Mouse (Mus musculus) spleen, postnatal 10 days (tissue): ENCODE data around the gene Hsd17b3.

Experiments used
- DNase-seq, 2 experiments: peaks; one replicate each; pipeline ENCODE4 v3.0.0; 2021 to 2022; ENCODE audit warnings: low spot score in 2 of 2

Gene Hsd17b3

DNA sequence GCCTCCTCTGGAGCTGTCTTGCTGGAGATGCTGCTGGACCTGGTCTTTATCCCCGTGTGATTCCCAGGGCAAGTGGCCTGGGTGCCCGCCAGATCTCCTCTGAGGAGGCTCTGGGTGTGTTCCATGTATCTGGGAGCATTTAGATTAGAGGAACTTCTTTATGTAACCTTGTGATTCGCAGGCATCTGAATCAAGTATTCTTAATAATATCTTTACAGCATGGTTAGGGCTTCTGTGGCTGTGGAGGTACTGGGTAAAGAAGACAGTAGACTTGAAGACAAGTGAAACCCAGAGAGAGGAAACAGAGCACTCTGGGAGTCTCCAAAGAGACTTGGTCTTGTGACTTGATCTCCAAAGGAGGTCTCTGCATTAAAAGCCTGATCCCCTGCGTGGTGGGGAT, at the start of gene Hsd17b3:
TSS of gene Hsd17b3 (minus strand) at position 101 of the 400 bp plus-strand sequence.
- no peak for DNase-seq

DNA sequence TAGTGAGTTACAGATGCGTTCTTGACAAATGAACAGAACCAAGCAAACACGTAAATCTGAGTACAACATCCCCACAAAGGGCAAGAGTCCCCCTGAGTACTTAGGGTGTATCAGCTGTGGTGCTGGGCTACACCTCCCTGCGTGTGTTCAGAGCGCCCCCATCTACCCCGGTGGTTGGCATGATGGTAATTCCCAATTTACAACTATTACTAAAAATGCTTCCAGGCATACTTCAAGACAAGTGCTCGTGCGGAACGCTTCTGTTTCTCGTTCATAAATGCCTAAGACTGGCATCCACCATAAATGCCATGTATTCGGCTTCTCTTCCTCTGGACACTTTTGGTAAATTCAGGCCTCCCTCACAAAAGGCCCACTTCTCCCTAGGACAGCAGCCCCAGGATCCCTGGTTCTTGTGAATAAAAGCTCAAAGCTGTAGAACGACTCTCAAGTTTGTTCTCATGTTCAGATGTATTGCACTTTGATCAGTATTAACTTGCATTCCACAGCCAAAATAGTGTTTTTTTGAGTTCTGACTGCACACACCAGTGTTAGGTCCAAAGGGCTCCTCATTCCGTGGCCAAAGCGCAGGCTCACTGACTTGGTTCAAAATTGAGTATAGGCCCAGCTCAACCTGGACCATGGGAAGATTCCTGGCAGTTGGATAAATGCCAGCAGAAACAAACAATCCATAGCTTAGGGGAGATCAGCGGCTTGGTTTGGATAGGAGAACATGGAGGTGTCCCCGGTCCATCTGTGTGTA, 40.8 kb upstream of the Hsd17b3 start:
- DNase-seq = peak; percentile 24 to 57

DNA sequence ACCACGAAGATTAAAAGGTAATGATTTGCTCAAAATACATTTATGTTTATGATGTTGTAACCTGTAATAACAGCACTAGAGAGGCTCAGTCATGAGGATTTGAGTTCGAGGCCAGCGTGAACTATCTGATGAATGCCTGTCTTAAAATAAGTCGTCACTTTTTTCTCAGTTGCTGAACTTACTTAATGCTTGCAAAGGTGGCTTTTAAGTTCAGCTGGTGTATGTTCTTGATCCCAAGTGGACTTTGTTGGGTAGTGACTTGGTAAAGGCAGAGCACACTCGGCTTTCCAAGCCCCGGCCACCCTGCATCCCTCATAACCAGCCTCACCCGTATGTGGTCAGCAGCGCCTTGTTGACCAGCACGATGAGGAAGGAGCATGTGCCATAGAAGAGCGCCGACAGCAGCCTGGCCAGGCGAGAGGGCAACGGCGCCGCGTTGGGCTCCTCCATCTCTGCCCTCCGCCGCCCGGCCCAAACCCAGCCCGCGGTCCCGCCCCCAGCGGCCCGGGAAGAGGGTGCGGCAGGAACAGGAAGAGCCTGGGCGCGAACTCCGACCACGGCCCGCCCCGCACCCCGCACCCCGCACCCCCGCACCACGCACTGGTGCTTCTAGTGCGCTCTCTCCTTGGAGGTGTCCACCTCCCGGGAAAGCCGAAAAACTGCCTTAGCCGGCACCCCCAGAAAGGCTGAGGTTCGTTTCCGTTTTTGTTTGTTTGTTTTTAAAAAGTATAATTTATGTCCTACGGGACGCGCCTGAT, 40.0 kb upstream of the Hsd17b3 start, which contains the start of gene Slc35d2:
TSS of gene Slc35d2 (minus strand) at position 511 of the 758 bp plus-strand sequence.
- peak; percentile 40 to 73 for DNase-seq

DNA sequence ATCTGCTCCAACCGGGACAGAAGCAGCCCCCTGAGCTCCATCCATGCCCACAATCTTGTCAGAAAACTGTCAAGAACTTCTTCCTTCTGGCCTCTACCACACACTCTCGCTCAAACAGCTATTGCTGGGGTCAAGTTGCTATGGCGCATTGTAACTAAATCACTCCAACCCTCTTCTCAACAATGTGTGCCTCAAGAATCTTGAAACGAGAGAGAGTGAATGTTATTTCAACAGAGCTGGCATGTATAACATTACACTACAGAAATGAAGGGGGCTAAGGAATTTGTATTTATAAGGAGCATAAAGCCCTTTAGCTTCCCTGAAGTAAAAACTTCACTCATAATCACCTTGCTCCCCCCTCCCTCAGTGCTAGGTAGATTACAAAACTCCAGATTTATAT, 37.3 kb upstream of the Hsd17b3 start:
- DNase-seq = no peak

DNA sequence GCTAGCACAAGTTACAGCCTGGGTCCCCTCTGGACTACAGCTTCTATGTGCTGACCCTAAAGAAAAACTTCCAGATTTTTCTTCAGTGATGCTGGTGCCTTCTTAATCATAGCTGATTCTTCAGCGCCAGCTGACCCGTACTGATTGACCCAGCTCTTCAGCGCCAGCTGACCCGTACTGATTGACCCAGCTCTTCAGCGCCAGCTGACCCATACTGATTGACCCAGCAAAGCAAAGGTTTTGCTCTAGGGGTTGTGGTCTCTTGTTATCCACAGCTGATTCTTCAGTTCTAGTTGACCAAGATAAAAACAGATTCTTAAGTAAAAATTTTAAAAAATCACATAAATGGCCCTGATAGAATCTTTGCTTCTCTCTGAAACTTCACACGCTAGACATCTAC, 35.9 kb upstream of the Hsd17b3 start:
- DNase-seq = no peak

DNA sequence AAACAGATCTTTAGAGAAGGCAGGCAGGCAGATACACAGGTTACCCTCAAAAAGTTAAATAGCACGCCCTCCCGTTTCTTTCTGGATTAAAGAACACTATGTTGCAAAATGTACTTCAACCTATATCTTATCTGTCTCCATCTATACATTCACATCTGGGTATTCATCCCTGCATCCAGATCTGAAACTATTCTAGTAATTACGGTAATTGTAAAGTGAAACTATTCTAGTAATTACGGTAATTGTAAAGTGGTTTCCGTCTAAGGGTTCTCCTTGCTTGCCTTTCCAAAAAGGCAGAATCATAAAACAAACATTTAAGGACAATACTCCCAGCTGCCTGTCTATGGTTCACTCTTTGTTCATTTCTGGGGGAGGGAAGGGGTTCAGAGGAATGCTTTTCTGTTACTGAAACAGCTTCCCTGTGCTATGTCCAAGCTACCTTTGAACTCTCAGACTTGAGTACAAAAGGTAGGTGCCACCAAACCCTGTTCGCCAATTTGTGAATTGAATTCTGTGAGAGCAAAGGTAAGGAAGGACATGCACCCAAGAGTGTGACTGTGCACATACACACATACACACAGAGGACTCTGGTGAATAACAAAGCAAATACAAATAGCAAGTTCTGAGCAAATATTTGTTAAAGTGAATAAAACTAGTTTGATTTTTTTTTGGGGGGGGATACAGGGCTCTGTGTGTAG, 34.6 kb upstream of the Hsd17b3 start:
- no peak for DNase-seq

DNA sequence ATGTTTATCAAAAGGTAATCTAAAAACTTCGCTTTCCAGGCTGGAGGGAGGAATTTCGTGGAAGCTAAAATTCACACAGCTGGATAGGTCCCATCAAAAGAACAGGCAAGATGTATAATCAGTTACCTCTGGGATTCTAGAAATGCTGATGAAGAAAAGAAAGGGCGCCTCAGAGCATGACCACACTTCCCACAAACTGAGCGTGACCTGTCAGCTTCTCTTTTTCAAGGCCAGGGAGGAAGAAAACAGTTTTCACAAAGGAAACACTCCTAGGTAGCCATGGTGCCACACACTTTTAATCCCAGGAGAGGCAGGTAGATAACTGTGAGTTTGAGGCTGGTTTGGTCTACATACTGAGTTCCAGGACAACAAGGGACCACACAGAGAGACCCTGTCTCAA, 31.7 kb upstream of the Hsd17b3 start:
- no peak for DNase-seq

DNA sequence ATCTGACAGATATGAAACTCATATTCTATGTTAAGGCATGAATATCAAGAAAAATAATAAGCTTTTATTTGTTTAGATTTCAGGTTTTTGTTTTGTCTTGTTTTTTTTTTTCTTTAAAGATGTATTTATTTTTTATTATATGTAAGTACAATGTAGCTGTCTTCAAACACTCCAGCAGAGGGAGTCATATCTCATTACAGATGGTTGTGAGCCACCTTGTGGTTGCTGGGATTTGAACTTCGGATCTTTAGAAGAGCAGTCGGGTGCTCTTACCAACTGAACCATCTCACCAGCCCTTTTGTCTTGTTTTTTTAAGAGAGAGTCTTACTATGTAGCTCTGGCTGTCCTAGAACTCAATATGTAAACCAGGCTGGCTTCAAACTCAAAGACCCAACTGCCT, 28.4 kb upstream of the Hsd17b3 start:
- no peak for DNase-seq

DNA sequence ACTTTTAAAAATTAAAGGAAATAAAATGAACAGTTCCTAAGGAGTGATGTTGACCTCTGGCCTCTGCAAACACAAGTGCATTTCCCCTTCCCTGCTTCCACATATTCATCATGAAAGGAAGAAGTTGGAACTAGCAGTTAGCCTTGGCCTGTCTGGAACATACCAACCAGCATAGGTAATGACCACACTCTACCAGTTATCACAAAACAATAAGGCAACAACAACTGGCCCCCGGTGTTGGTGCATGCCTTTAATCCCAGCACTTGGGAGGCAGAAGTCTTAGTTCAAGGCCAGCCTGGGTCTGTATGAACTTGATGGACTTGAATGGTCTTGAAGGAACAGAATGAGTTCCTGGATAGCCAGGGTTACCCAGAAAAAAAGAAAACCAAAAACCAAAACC, 21.4 kb upstream of the Hsd17b3 start:
- DNase-seq = no peak

DNA sequence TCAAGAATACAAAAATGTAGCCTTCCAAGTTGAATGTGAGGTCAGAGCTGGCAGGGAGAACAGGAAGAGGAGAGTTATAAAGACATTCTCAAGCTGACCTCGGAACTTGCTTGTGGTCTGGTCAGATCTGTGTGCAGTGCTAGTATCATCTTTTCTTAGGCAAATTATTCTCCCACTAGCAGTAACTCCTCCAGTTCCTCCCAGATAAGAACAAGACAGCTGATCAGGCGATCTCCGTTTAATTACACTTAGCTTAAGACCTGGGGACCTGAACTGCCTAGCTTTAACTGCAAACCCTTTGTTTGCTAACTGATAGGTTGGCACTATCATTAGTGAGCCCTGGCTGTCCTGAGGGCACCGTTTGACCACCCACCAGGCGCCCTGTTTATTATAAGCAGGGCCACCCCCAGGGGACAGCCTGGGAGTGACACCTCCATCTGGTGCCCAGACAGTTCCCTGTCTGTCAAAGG, 19.4 kb upstream of the Hsd17b3 start:
- no peak for DNase-seq

DNA sequence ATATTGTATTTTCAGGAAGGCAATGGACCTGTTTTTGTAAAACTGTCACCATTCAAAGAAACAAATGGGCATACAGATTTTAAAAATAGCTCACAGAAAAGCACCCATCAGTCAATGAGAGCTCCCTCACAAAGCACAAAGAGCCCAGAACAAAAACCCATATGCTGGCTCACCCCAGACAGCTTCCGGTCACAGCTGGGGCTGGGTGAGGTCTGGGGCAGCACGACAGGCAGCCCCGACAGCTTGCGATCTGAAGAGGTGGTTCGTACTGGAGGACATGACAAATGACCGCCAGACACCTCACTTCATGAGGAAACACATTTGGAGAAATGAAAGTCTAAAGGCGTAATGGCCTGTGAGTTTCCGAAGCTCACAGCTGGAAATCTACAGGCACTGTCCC, 18.5 kb upstream of the Hsd17b3 start:
- DNase-seq = no peak

DNA sequence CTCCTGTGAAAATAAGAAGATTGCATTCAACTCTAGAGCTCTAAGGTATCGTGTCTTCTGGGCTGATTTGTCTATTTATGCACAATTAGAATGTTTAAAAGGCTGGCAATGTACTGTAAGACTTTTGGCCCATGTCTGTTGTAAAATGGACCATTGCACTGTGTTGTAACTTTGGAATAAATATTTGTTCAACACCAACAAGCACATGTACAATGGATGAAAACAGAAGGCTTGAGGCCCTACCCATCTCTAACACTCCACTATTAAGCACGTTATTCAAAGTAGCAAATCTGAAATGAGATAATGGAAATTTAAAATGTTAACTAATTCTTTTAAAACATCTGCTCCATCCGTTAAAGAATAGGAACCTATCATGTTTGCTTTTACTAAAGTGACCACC, 18.1 kb upstream of the Hsd17b3 start:
- DNase-seq = no peak

DNA sequence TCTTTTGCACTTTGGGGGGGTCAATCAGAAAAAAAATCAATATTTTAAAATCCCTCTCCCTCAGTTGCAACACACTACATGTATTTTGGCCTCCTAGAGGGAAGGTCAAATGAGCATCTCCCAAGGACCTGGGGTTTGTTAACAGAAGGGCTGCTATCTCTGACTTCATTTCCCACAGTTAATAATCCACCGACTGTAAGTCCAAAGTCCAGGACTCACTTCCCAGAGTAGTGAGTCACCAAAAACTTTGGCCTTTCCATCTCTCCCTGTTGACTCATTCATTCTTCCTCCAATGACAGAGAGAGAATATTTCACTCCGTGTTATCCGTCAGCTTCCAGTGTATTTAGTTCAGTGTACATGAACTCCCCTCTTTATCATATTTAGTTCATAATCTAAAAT, 16.7 kb upstream of the Hsd17b3 start:
- DNase-seq = no peak

DNA sequence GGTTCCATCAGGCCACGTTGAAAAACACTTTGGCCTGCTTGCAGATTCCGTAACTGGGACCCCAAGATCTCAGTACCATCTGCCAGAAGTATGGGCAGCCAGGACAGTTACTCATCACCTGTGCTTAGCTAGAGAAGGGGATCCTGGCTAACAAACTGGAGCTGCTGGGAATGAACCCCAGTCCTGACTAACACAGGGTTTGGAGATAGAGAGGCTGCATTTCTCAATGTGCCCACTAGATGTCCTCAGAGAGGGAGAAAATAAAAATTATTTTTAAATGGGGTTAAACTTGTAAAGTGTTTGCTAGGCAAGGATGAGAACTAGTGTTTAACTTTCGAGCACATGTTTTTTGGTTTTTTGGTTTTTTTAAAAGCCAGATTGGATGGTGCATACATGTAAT, 11.2 kb upstream of the Hsd17b3 start:
- DNase-seq = peak; percentile 28 to 56

DNA sequence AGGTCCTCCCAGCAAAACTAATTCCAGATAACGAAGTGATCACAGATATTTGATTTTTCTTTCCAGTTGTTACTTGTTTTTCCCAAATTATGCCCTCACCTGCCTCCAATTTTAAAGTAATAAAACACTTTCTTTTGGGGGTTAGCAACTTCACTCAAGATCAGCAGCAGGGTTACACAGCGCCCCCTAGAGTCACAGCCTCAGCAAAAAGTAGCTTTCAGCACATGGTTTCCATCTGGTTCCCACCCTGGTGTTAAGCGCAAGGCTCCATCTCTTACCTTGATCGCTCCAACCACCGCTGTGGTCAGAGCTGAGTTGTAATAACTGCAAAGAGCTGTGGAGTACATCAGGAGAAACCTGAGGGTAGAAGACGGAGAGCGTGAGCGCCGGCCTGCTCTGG, 10.0 kb upstream of the Hsd17b3 start:
- peak; percentile 21 to 64 for DNase-seq

DNA sequence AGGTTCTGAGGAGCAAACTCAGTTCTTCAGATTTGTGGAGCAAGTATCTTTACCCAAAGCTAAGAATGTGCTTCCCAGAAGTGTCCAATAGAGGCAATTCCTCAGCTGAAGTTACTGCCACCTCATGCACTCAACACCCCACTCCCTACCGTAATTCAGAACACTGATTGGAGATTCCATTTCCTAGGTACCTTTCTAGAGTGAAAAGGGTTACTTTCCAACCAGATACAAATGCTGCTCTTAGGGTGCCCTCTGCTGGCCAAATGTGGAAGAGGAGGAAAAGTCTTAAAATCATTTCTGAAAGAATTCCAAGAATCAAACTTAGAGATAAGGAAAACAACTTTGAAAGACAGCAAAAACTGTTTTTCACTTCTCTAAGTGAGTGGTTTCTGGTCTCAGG, 4.3 kb upstream of the Hsd17b3 start:
- DNase-seq = peak; percentile 32 to 73

DNA sequence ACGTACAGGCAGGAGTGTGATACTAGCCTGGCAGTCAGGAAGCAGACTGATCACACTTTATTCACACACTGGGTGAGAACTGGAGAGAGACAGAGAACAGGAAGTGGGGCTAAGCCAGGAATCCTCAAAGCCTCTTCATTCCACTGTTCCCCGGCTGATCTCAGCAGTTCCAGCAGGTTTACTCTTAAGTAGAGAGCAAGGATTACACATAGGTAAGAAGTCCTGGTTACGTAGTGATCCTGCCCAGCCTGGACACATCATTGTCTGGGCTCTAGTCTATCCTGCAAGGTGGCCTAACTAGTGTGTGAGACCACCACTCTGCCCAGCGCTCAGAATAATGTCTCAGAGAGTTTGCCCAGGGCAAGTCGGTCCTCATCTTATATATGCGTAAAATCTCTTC, 3.7 kb upstream of the Hsd17b3 start:
- DNase-seq = no peak

DNA sequence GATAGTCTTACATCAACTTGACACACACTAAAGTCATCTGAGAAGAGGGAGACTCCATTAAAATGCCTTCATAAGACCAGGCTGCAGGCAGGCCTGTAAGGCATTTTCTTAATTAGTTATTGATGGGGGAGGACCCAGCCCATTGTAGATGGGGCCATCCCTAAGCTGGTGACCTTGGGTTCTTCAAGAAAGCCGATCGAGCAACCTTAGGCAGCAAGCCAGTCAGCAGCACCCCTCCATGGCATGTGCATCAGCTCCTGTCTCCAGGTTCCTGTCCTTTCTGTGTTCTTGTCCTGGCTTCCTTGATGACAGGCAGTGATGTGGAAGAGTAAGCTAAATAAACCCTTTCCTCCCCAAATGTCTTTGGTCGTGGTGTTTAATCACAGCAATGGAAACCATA, 3.1 kb upstream of the Hsd17b3 start:
- DNase-seq = no peak

DNA sequence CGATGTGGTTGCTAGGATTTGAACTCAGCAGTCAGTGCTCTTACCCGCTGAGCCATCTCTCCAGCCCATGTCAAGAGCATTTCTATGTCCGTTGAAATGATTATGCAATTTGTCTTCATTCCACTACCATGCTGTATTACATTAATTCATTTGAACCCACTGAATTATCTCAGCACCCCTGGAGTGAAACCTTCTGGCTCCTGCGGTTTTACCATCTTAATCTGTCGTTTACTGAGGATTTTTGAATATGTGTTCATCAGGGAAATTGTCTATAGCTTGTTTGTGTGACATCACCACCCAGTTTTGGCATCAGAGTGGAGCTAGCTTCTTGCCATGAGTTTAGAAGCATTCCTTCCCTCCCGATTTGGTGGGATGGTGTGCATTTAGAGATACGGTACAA, 2.0 kb upstream of the Hsd17b3 start:
- DNase-seq = no peak

DNA sequence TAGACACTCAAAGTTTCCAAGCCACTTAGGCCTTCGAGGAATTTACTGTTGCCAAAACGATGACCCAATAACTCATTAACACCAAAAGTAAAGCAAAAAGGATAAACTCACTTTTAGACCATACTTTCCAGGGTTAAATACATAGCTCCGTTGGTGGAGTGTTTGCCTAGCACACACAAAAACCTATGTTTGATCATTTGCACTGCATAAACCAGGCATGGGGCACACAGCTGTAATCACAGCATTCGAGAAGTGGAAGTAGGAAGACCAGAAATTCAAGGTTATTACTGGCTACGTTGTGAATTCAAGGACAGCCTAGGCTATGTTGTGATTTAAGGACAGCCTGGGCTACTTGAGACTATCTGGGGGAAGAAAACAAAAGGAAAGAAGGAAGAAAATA, 1.2 kb upstream of the Hsd17b3 start:
- DNase-seq = no peak

DNA sequence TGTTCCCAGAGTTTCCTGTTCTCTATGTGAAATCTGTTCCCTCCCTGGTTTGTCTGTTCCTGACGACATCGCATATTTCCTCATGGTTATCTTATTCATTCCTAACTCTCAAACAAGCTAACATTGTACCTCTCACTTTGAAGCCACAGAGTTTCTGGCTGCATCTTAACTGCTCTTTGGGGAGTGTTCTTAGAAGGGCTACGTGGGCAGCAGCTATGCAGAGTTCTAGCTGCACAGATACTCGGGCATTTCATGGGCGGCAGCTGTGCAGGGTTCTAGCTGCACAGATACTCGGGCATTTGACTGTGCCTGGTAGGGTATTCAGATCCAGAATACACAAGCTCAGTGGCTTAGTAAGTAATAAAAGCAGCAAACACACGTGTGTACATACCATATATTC, 973 bp downstream of the Hsd17b3 start:
- no peak for DNase-seq

DNA sequence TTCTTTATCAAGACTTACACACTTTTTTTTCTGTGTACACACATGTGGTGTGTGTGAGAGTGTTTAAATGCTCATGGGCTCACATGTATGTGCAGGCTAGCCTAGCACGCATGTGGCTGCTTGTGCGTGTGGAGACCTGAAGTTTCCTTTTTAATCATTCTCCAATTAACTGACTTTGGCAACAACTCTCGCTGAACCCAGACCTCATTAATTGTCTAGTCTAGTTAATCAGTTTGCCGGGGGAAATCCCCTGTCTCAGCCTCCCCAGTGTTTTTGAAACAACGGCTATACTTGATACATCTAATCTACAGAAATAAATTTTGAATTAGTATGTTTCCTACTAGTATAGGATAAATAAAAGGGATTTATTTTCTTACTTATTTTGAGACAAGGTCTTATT, 3.0 kb downstream of the Hsd17b3 start:
- DNase-seq = no peak

DNA sequence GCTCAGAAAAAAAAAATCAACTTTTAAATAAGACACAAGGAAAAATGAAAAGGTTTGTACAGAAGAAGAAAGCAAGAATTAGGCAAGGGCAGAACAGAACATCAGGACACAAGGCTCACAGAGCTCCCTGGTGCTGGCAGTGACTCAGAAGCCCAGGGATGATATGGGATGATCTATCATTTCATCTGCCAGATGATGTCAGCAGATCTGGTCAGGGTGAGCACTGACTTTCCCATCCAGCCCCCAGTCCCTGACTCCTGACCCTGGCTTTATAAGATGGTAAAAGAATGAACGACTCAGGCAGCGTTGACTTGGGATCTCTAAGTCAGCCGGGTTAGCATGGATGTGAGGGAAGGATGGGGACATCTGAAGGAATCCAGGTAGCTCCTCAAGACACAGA, 5.7 kb downstream of the Hsd17b3 start:
- DNase-seq = no peak
